In genomic region chr7:132270364-132270763, GRCm38 (mm10) we compare ENCODE assay signal across 25 mouse cellular contexts. TPM values are rescaled to one million over a fixed set of nuclear protein-coding genes. Genes with fewer than 3 reads are reported as not detected.
DNase-seq lines count a peak whose midpoint lies in the region; ATAC-seq and TF ChIP-seq lines count a peak whose summit lies in the region.
"Had no signal": no experiment of that assay in that cellular context is flagged by ENCODE, and none has a peak within 500 bp of the region (broad histone marks: within the 10 kb centered on the region; RNA-seq: fewer than 3 reads in every experiment).

No protein-coding gene starts in this region.

- no peak overlapping the region for H3K4me2 ChIP-seq in lung, embryonic 15.5 days
- H3K4me2 ChIP-seq in intestine, embryonic 16.5 days (ENCODE audit: low read depth, low read length): no peak overlapping the region
- H3K4me2 ChIP-seq in stomach, embryonic 16.5 days (ENCODE audit: low read depth, low read length): no peak overlapping the region
- H3K4me2 ChIP-seq in hindbrain, embryonic 11.5 days (replicated peaks; ENCODE audit: low read depth, low read length): no peak overlapping the region
- H3K4me2 ChIP-seq in liver, embryonic 11.5 days: no peak overlapping the region
- H3K4me2 ChIP-seq: embryonic facial prominence, embryonic 12.5 days; embryonic facial prominence, embryonic 15.5 days; heart, embryonic 12.5 days; heart, embryonic 15.5 days; hindbrain, embryonic 14.5 days had no signal

- H3K27ac ChIP-seq in cerebellum, adult 2 months (ENCODE audit: insufficient read depth, low read length): 0 out of 2 replicates have a peak overlapping the region, but pooled peaks have one; percentile 4
- no peak overlapping the region for H3K27ac ChIP-seq in lung, embryonic 15.5 days
- H3K27ac ChIP-seq in intestine, embryonic 16.5 days (ENCODE audit: low read length): peak overlapping the region; percentile 14; the same call in 1 of the 2 replicates
- H3K27ac ChIP-seq in stomach, embryonic 16.5 days (ENCODE audit: low read length): peak overlapping the region; percentile 19; the same call in 1 of the 2 replicates
- no peak overlapping the region for H3K27ac ChIP-seq in hindbrain, embryonic 11.5 days (ENCODE audit: low read depth, low read length)
- H3K27ac ChIP-seq in liver, embryonic 11.5 days (ENCODE audit: low read depth, low read length): no peak overlapping the region
- H3K27ac ChIP-seq: embryonic facial prominence, embryonic 12.5 days; embryonic facial prominence, embryonic 15.5 days; heart, embryonic 15.5 days; hindbrain, embryonic 10.5 days; hindbrain, embryonic 14.5 days had no signal

- no peak overlapping the region for H3K4me3 ChIP-seq in cerebellum, adult 2 months (replicated peaks; ENCODE audit: insufficient read depth, low read depth, low read length)
- H3K4me3 ChIP-seq in lung, embryonic 15.5 days: no peak overlapping the region
- H3K4me3 ChIP-seq in lung, adult 2 months (replicated peaks; ENCODE audit: extremely low read depth, low read depth, low read length): no peak overlapping the region
- no peak overlapping the region for H3K4me3 ChIP-seq in intestine, embryonic 16.5 days (ENCODE audit: low read length)
- H3K4me3 ChIP-seq in stomach, embryonic 16.5 days (replicated peaks; ENCODE audit: low read length): no peak overlapping the region
- no peak overlapping the region for H3K4me3 ChIP-seq in hindbrain, embryonic 11.5 days (ENCODE audit: low read depth, low read length)
- no peak overlapping the region for H3K4me3 ChIP-seq in liver, embryonic 11.5 days (ENCODE audit: low read depth, low read length)
- H3K4me3 ChIP-seq: embryonic facial prominence, embryonic 12.5 days; embryonic facial prominence, embryonic 15.5 days; heart, embryonic 12.5 days; heart, embryonic 15.5 days; hindbrain, embryonic 10.5 days had no signal

- no peaks in the 10 kb centered on the region for H3K9me3 ChIP-seq in lung, embryonic 15.5 days
- no peaks in the 10 kb centered on the region for H3K9me3 ChIP-seq in intestine, embryonic 16.5 days (ENCODE audit: control insufficient read depth, low read length)
- no peaks in the 10 kb centered on the region for H3K9me3 ChIP-seq in stomach, embryonic 16.5 days (replicated peaks; ENCODE audit: control insufficient read depth, low read length)
- H3K9me3 ChIP-seq in hindbrain, embryonic 11.5 days (ENCODE audit: control insufficient read depth, low read length): no peaks in the 10 kb centered on the region
- H3K9me3 ChIP-seq in liver, embryonic 11.5 days (ENCODE audit: control insufficient read depth, low read length): no peaks in the 10 kb centered on the region
- H3K9me3 ChIP-seq: embryonic facial prominence, embryonic 12.5 days; embryonic facial prominence, embryonic 15.5 days; heart, embryonic 12.5 days; heart, embryonic 15.5 days; hindbrain, embryonic 10.5 days had no signal

- H3K36me3 ChIP-seq in lung, embryonic 15.5 days: peaks cover 15% of the 10 kb centered on the region; the same call in 1 of the 2 replicates
- peaks cover 4% of the 10 kb centered on the region; the same call in 1 of the 2 replicates for H3K36me3 ChIP-seq in intestine, embryonic 16.5 days (ENCODE audit: control insufficient read depth, insufficient read depth, low read length)
- H3K36me3 ChIP-seq in stomach, embryonic 16.5 days (ENCODE audit: control insufficient read depth, insufficient read depth, low read length): peaks cover 13% of the 10 kb centered on the region; the same call in 1 of the 2 replicates
- peaks cover 10% of the 10 kb centered on the region; the same call in 1 of the 2 replicates for H3K36me3 ChIP-seq in hindbrain, embryonic 11.5 days (ENCODE audit: control insufficient read depth, insufficient read depth, low read length)
- H3K36me3 ChIP-seq in liver, embryonic 11.5 days (ENCODE audit: control insufficient read depth, insufficient read depth, low read length): no peaks in the 10 kb centered on the region; the same call in 1 of the 2 replicates
- H3K36me3 ChIP-seq: heart, embryonic 15.5 days had no signal

- H3K4me1 ChIP-seq in cerebellum, adult 2 months (ENCODE audit: control insufficient read depth, insufficient read depth, low read length): peaks cover 37% of the 10 kb centered on the region
- 0 out of 2 replicates have a peak, but pooled peaks cover 13% of the 10 kb centered on the region for H3K4me1 ChIP-seq in lung, embryonic 15.5 days
- no peaks in the 10 kb centered on the region for H3K4me1 ChIP-seq in lung, adult 2 months (ENCODE audit: control insufficient read depth, insufficient read depth, low read length)
- H3K4me1 ChIP-seq in intestine, embryonic 16.5 days (ENCODE audit: control insufficient read depth, insufficient read depth, low read length): no peaks in the 10 kb centered on the region; the same call in 1 of the 2 replicates
- no peaks in the 10 kb centered on the region; the same call in 1 of the 2 replicates for H3K4me1 ChIP-seq in stomach, embryonic 16.5 days (ENCODE audit: control insufficient read depth, insufficient read depth, low read length)
- H3K4me1 ChIP-seq in hindbrain, embryonic 11.5 days (replicated peaks; ENCODE audit: control insufficient read depth, insufficient read depth, low read length): no peaks in the 10 kb centered on the region
- no peaks in the 10 kb centered on the region for H3K4me1 ChIP-seq in liver, embryonic 11.5 days (replicated peaks; ENCODE audit: control insufficient read depth, insufficient read depth, low read length)
- H3K4me1 ChIP-seq: heart, embryonic 15.5 days had no signal

- peak; percentile 36; the same call in 1 of the 2 replicates for ATAC-seq in lung, embryonic 15.5 days (ENCODE audit: borderline replicate concordance, extremely low read depth, low FRiP score, low TSS enrichment)
- no peak for ATAC-seq in intestine, embryonic 16.5 days
- no peak for ATAC-seq in stomach, embryonic 16.5 days (ENCODE audit: insufficient read depth, low FRiP score)
- ATAC-seq in hindbrain, embryonic 11.5 days (ENCODE audit: low FRiP score): no peak
- ATAC-seq in liver, embryonic 11.5 days (replicated peaks; ENCODE audit: low FRiP score): no peak
- ATAC-seq: activated CD4-positive, CD25-positive, alpha-beta regulatory T cell, adult 4 months; forebrain, embryonic 14.5 days had no signal

- H3K9ac ChIP-seq in lung, embryonic 15.5 days: no peak overlapping the region
- no peak overlapping the region for H3K9ac ChIP-seq in intestine, embryonic 16.5 days (ENCODE audit: low read depth, low read length)
- H3K9ac ChIP-seq in stomach, embryonic 16.5 days (ENCODE audit: low read length): no peak overlapping the region
- H3K9ac ChIP-seq in hindbrain, embryonic 11.5 days (ENCODE audit: low read depth, low read length): no peak overlapping the region
- no peak overlapping the region for H3K9ac ChIP-seq in liver, embryonic 11.5 days (ENCODE audit: low read depth, low read length)
- H3K9ac ChIP-seq: embryonic facial prominence, embryonic 12.5 days; embryonic facial prominence, embryonic 15.5 days; forebrain, postnatal 0 days; heart, embryonic 12.5 days; heart, embryonic 15.5 days; hindbrain, embryonic 14.5 days had no signal

- 71% methylated on average over 8 of the region's 8 CpGs for WGBS in cerebellum, adult 2 months
- 55% methylated on average over 8 of the region's 8 CpGs for WGBS in lung, embryonic 15.5 days
- 71% methylated on average over 8 of the region's 8 CpGs for WGBS in lung, adult 2 months
- WGBS in intestine, embryonic 16.5 days: 67% methylated on average over 8 of the region's 8 CpGs
- WGBS in stomach, embryonic 16.5 days: 67% methylated on average over 8 of the region's 8 CpGs
- 89% methylated on average over 8 of the region's 8 CpGs for WGBS in hindbrain, embryonic 11.5 days
- 84% methylated on average over 8 of the region's 8 CpGs for WGBS in liver, embryonic 11.5 days

- H3K27me3 ChIP-seq in cerebellum, adult 2 months (ENCODE audit: control insufficient read depth, insufficient read depth, low read length): no peaks in the 10 kb centered on the region
- H3K27me3 ChIP-seq in lung, embryonic 15.5 days: no peaks in the 10 kb centered on the region
- H3K27me3 ChIP-seq in intestine, embryonic 16.5 days (replicated peaks; ENCODE audit: control insufficient read depth, insufficient read depth, low read length): no peaks in the 10 kb centered on the region
- H3K27me3 ChIP-seq in stomach, embryonic 16.5 days (ENCODE audit: control insufficient read depth, insufficient read depth, low read length): no peaks in the 10 kb centered on the region
- no peaks in the 10 kb centered on the region for H3K27me3 ChIP-seq in hindbrain, embryonic 11.5 days (ENCODE audit: control insufficient read depth, insufficient read depth, low read length)
- H3K27me3 ChIP-seq in liver, embryonic 11.5 days (replicated peaks; ENCODE audit: control insufficient read depth, insufficient read depth, low read length): no peaks in the 10 kb centered on the region
- H3K27me3 ChIP-seq: embryonic facial prominence, embryonic 12.5 days; embryonic facial prominence, embryonic 15.5 days; heart, embryonic 12.5 days; heart, embryonic 15.5 days had no signal

- no peak for TF ChIP-seq CTCF in cerebellum, adult 2 months (IDR thresholded peaks at IDR 0.05; ENCODE audit: borderline replicate concordance, insufficient read depth, low read depth, low read length)
- no peak for TF ChIP-seq CTCF in lung, adult 2 months (IDR thresholded peaks at IDR 0.05; ENCODE audit: insufficient read depth, low read length)

- DNase-seq in cerebellum, adult 2 months: no peak
- DNase-seq in cerebellum, adult 8-10 months: no peak
- DNase-seq in lung, adult 2 months: no peak
- DNase-seq in hindbrain, embryonic 11.5 days (ENCODE audit: low spot score): no peak
- DNase-seq in liver, embryonic 11.5 days (ENCODE audit: low spot score): no peak
- DNase-seq: adrenal gland, adult 8-10 months; adrenal gland, postnatal 25 days; cerebellum, adult 11-12 months; cerebellum, adult 9-11 months; forebrain, postnatal 0 days; gastrocnemius, postnatal 25 days; heart, adult 18-20 months; heart, postnatal 10 days; heart, postnatal 36 days had no signal

- no peak for TF ChIP-seq POLR2A in cerebellum, adult 2 months (IDR thresholded peaks at IDR 0.05; ENCODE audit: borderline replicate concordance, insufficient read depth, low read length)
- no peak for TF ChIP-seq POLR2A in lung, adult 2 months (IDR thresholded peaks at IDR 0.05; ENCODE audit: borderline replicate concordance, extremely low read depth, low read depth, low read length)

RNA-seq across cellular contexts. Expression of gene Chst15, which starts 46.7 kb away (rescaled TPM):
- 15.4 and 17.2 TPM in 2 replicates for polyA plus RNA-seq in cerebellum, adult 2 months (2012; rRNA removed)
- polyA plus RNA-seq in lung, embryonic 15.5 days (2015; fragmentation: Nextera tagmentation; extraction: Ambion mirVana): 17.8 and 20.3 TPM in 2 replicates
- polyA plus RNA-seq in lung, adult 2 months (2012; rRNA removed): 14.1 and 14.7 TPM in 2 replicates
- 20.6 and 21.1 TPM in 2 replicates for polyA plus RNA-seq in intestine, embryonic 16.5 days (2015; fragmentation: Nextera tagmentation; extraction: Ambion mirVana)
- 24.6 and 25.5 TPM in 2 replicates for polyA plus RNA-seq in stomach, embryonic 16.5 days (2015; fragmentation: Nextera tagmentation; extraction: Ambion mirVana)
- 25.5 and 28.3 TPM in 2 replicates for polyA plus RNA-seq in hindbrain, embryonic 11.5 days (2014; fragmentation: Nextera tagmentation; extraction: Ambion mirVana)
- polyA plus RNA-seq in liver, embryonic 11.5 days (2014; fragmentation: Nextera tagmentation; extraction: Ambion mirVana): 12.8 and 14.1 TPM in 2 replicates

Comparison
In these comparisons a context has a peak if more than half of its experiments do, and no peak if none do; other contexts are left out.
1. H3K27ac ChIP-seq: peak in cerebellum, adult 2 months (single experiment), intestine, embryonic 16.5 days (single experiment) and stomach, embryonic 16.5 days (single experiment); none in lung, embryonic 15.5 days (single experiment), hindbrain, embryonic 11.5 days (single experiment) and liver, embryonic 11.5 days (single experiment).